In genomic region chr10:95545051-95545450, GRCm38 (mm10) we compare ENCODE assay signal across 17 mouse cellular contexts. TPM values are rescaled to one million over a fixed set of nuclear protein-coding genes. Genes with fewer than 3 reads are reported as not detected.
A peak's percentile ranks its signal among the peaks of the same experiment; 100 is the strongest.
DNase-seq lines count a peak whose midpoint lies in the region; ATAC-seq and TF ChIP-seq lines count a peak whose summit lies in the region.
"Had no signal": no experiment of that assay in that cellular context is flagged by ENCODE, and none has a peak within 500 bp of the region (broad histone marks: within the 10 kb centered on the region; RNA-seq: fewer than 3 reads in every experiment).

No protein-coding gene starts in this region.

- 82% methylated on average over 4 of the region's 4 CpGs for WGBS in embryonic facial prominence, embryonic 11.5 days
- WGBS in embryonic facial prominence, embryonic 10.5 days = 85% methylated on average over 4 of the region's 4 CpGs
- WGBS in liver, embryonic 13.5 days (ENCODE audit: insufficient replicate concordance) = 73% methylated on average over 4 of the region's 4 CpGs
- 50% methylated on average over 4 of the region's 4 CpGs for WGBS in stomach, postnatal 0 days

- no peak overlapping the region for H3K9ac ChIP-seq in embryonic facial prominence, embryonic 11.5 days (replicated peaks; ENCODE audit: low read length)
- no peak overlapping the region for H3K9ac ChIP-seq in liver, embryonic 13.5 days
- no peak overlapping the region for H3K9ac ChIP-seq in stomach, postnatal 0 days (ENCODE audit: low read length)
- H3K9ac ChIP-seq: hindbrain, embryonic 15.5 days; liver, embryonic 12.5 days; midbrain, embryonic 13.5 days had no signal

- no peak overlapping the region for H3K4me2 ChIP-seq in embryonic facial prominence, embryonic 11.5 days (ENCODE audit: low read depth, low read length)
- no peak overlapping the region for H3K4me2 ChIP-seq in liver, embryonic 13.5 days
- no peak overlapping the region for H3K4me2 ChIP-seq in stomach, postnatal 0 days (replicated peaks; ENCODE audit: low read depth)
- H3K4me2 ChIP-seq: hindbrain, embryonic 15.5 days; liver, embryonic 12.5 days; midbrain, embryonic 13.5 days had no signal

- H3K27ac ChIP-seq in embryonic facial prominence, embryonic 11.5 days (replicated peaks; ENCODE audit: low read depth, low read length) = no peak overlapping the region
- no peak overlapping the region for H3K27ac ChIP-seq in embryonic facial prominence, embryonic 10.5 days (replicated peaks)
- H3K27ac ChIP-seq in liver, embryonic 13.5 days = no peak overlapping the region
- peak overlapping the region; percentile 5; the same call in 1 of the 2 replicates for H3K27ac ChIP-seq in stomach, postnatal 0 days (replicated peaks)
- H3K27ac ChIP-seq: hindbrain, embryonic 15.5 days; left cerebral cortex, adult 2 months; liver, embryonic 12.5 days had no signal

- 0 out of 2 replicates have a peak, but pooled peaks have one; percentile 44 for ATAC-seq in embryonic facial prominence, embryonic 11.5 days (replicated peaks; ENCODE audit: insufficient number of reproducible peaks, low FRiP score, low TSS enrichment, low read depth)
- 0 out of 2 replicates have a peak, but pooled peaks have one; percentile 24 for ATAC-seq in liver, embryonic 13.5 days (ENCODE audit: low read depth)
- no peak for ATAC-seq in stomach, postnatal 0 days (ENCODE audit: low FRiP score, low TSS enrichment)
- ATAC-seq: liver, embryonic 12.5 days; midbrain, embryonic 13.5 days had no signal

- H3K4me3 ChIP-seq in embryonic facial prominence, embryonic 11.5 days (ENCODE audit: low read depth, low read length) = no peak overlapping the region
- H3K4me3 ChIP-seq in embryonic facial prominence, embryonic 10.5 days = no peak overlapping the region
- no peak overlapping the region for H3K4me3 ChIP-seq in liver, embryonic 13.5 days (replicated peaks)
- no peak overlapping the region for H3K4me3 ChIP-seq in stomach, postnatal 0 days (ENCODE audit: low read depth, low read length)
- H3K4me3 ChIP-seq: hindbrain, embryonic 15.5 days; left cerebral cortex, adult 2 months; liver, embryonic 12.5 days; midbrain, embryonic 13.5 days had no signal

- no peaks in the 10 kb centered on the region for H3K36me3 ChIP-seq in embryonic facial prominence, embryonic 11.5 days (replicated peaks; ENCODE audit: control insufficient read depth, insufficient read depth, low read depth, low read length)
- peaks cover 75% of the 10 kb centered on the region for H3K36me3 ChIP-seq in embryonic facial prominence, embryonic 10.5 days (replicated peaks)
- H3K36me3 ChIP-seq in liver, embryonic 13.5 days = peaks cover 67% of the 10 kb centered on the region
- 0 out of 2 replicates have a peak, but pooled peaks cover 3% of the 10 kb centered on the region for H3K36me3 ChIP-seq in stomach, postnatal 0 days (ENCODE audit: control insufficient read depth, insufficient read depth, low read length)

- DNase-seq in embryonic facial prominence, embryonic 11.5 days (ENCODE audit: low spot score) = no peak
- no peak for DNase-seq in embryonic facial prominence, embryonic 10.5 days (ENCODE audit: low spot score)
- DNase-seq in liver, embryonic 13.5 days = no peak
- no peak for DNase-seq in liver
- peak; percentile 44 to 56 for DNase-seq in cerebellum, adult 18-20 months
- no peak for DNase-seq in stomach, postnatal 0 days (ENCODE audit: low spot score)
- DNase-seq in adrenal gland, postnatal 14 days = no peak
- no peak for DNase-seq in thymus, postnatal 10 days (ENCODE audit: low spot score in 2 of 2)
- DNase-seq: adrenal gland, postnatal 25 days; B cell, adult 2 months; gastrocnemius, postnatal 25 days; kidney, adult 2 months; lung, postnatal 14 days had no signal

- no peak for TF ChIP-seq CTCF in stomach, postnatal 0 days (IDR thresholded peaks at IDR 0.05; ENCODE audit: low read depth)

- no peaks in the 10 kb centered on the region for H3K27me3 ChIP-seq in embryonic facial prominence, embryonic 11.5 days (ENCODE audit: control insufficient read depth, insufficient read depth, low read length)
- H3K27me3 ChIP-seq in embryonic facial prominence, embryonic 10.5 days (replicated peaks; ENCODE audit: low read depth, poor library complexity, severe bottlenecking) = no peaks in the 10 kb centered on the region
- no peaks in the 10 kb centered on the region for H3K27me3 ChIP-seq in liver, embryonic 13.5 days
- no peaks in the 10 kb centered on the region for H3K27me3 ChIP-seq in stomach, postnatal 0 days (ENCODE audit: control insufficient read depth, insufficient read depth, low read length)
- H3K27me3 ChIP-seq: hindbrain, embryonic 15.5 days; liver, embryonic 12.5 days; midbrain, embryonic 13.5 days had no signal

- H3K4me1 ChIP-seq in embryonic facial prominence, embryonic 11.5 days (ENCODE audit: control insufficient read depth, insufficient read depth, low read length) = no peaks in the 10 kb centered on the region
- no peaks in the 10 kb centered on the region for H3K4me1 ChIP-seq in embryonic facial prominence, embryonic 10.5 days
- no peaks in the 10 kb centered on the region; the same call in 1 of the 2 replicates for H3K4me1 ChIP-seq in liver, embryonic 13.5 days (replicated peaks)
- H3K4me1 ChIP-seq in stomach, postnatal 0 days (replicated peaks; ENCODE audit: control insufficient read depth, insufficient read depth) = no peaks in the 10 kb centered on the region
- H3K4me1 ChIP-seq: hindbrain, embryonic 15.5 days; liver, embryonic 12.5 days; midbrain, embryonic 13.5 days had no signal

- TF ChIP-seq EP300 in stomach, postnatal 0 days (optimal IDR thresholded peaks at IDR 0.05) = no peak

- H3K9me3 ChIP-seq in embryonic facial prominence, embryonic 11.5 days (replicated peaks; ENCODE audit: control insufficient read depth, low read length) = no peaks in the 10 kb centered on the region
- no peaks in the 10 kb centered on the region for H3K9me3 ChIP-seq in embryonic facial prominence, embryonic 10.5 days
- no peaks in the 10 kb centered on the region for H3K9me3 ChIP-seq in liver, embryonic 13.5 days (replicated peaks)
- H3K9me3 ChIP-seq in stomach, postnatal 0 days (ENCODE audit: control insufficient read depth, low read length) = no peaks in the 10 kb centered on the region
- H3K9me3 ChIP-seq: hindbrain, embryonic 15.5 days; liver, embryonic 12.5 days; midbrain, embryonic 13.5 days had no signal

RNA-seq across cellular contexts. Expression of gene Nudt4, which starts 18.9 kb away (rescaled TPM):
- 132 and 142 TPM in 2 replicates for polyA plus RNA-seq in embryonic facial prominence, embryonic 11.5 days (2014; fragmentation: Nextera tagmentation; extraction: Ambion mirVana)
- polyA plus RNA-seq in embryonic facial prominence, embryonic 10.5 days (2016; fragmentation: Nextera tagmentation; extraction: Ambion mirVana) = 79.4 and 82.9 TPM in 2 replicates
- polyA plus RNA-seq in liver, embryonic 13.5 days (2015; fragmentation: Nextera tagmentation; extraction: Ambion mirVana) = 81.7 and 96.5 TPM in 2 replicates
- 46.1 and 47.5 TPM in 2 replicates for polyA plus RNA-seq in stomach, postnatal 0 days (2015; fragmentation: Nextera tagmentation; extraction: Ambion mirVana)
- total RNA-seq in adrenal gland, postnatal 14 days (2021) = 103 and 113 TPM in 2 replicates

RNA-seq across cellular contexts. Expression of gene Ube2n, which starts 30.1 kb away (rescaled TPM):
- polyA plus RNA-seq in embryonic facial prominence, embryonic 11.5 days (2014; fragmentation: Nextera tagmentation; extraction: Ambion mirVana) = 448 and 468 TPM in 2 replicates
- polyA plus RNA-seq in embryonic facial prominence, embryonic 10.5 days (2016; fragmentation: Nextera tagmentation; extraction: Ambion mirVana) = 439 and 441 TPM in 2 replicates
- 183 and 200 TPM in 2 replicates for polyA plus RNA-seq in liver, embryonic 13.5 days (2015; fragmentation: Nextera tagmentation; extraction: Ambion mirVana)
- 229 and 231 TPM in 2 replicates for polyA plus RNA-seq in stomach, postnatal 0 days (2015; fragmentation: Nextera tagmentation; extraction: Ambion mirVana)
- total RNA-seq in adrenal gland, postnatal 14 days (2021) = 133 and 134 TPM in 2 replicates

RNA-seq across cellular contexts. Expression of gene Mrpl42, which starts 43.3 kb away (rescaled TPM):
- polyA plus RNA-seq in embryonic facial prominence, embryonic 11.5 days (2014; fragmentation: Nextera tagmentation; extraction: Ambion mirVana) = 340 and 341 TPM in 2 replicates
- polyA plus RNA-seq in embryonic facial prominence, embryonic 10.5 days (2016; fragmentation: Nextera tagmentation; extraction: Ambion mirVana) = 364 and 380 TPM in 2 replicates
- 255 and 265 TPM in 2 replicates for polyA plus RNA-seq in liver, embryonic 13.5 days (2015; fragmentation: Nextera tagmentation; extraction: Ambion mirVana)
- polyA plus RNA-seq in stomach, postnatal 0 days (2015; fragmentation: Nextera tagmentation; extraction: Ambion mirVana) = 277 and 291 TPM in 2 replicates
- total RNA-seq in adrenal gland, postnatal 14 days (2021) = 178 and 191 TPM in 2 replicates

Comparison
In these comparisons a context has a peak if more than half of its experiments do, and no peak if none do; other contexts are left out.
1. DNase-seq: peak in cerebellum, adult 18-20 months (2 of 2); none in embryonic facial prominence, embryonic 11.5 days (single experiment), embryonic facial prominence, embryonic 10.5 days (single experiment), liver, embryonic 13.5 days (single experiment), liver (single experiment), stomach, postnatal 0 days (single experiment), adrenal gland, postnatal 14 days (single experiment) and thymus, postnatal 10 days (0 of 2).